Mouse (Mus musculus) kidney, adult 2 months (tissue): Measurements from ENCODE around the gene Cacna1a. TPM values are rescaled to one million over a fixed set of nuclear protein-coding genes. Genes with fewer than 3 reads are reported as not detected.

ENCODE experiments used
- DNase-seq: peaks from one replicate; pipeline ENCODE4 v3.0.0; 2021
- H3K27ac ChIP-seq: fragments of 200-500 bp; 2 replicates; pipeline ENCODE4 v1.5.1; 2012; ENCODE audit warnings: low read depth, low read length, control low read depth, inconsistent platforms; ENCODE audit not compliant: insufficient read depth
- H3K27me3 ChIP-seq: fragments of 200-500 bp; replicated peaks from 2 replicates; pipeline ENCODE4 v1.6.1; 2012; ENCODE audit warnings: mild to moderate bottlenecking, moderate library complexity, low read length, inconsistent platforms; ENCODE audit not compliant: control insufficient read depth, insufficient read depth
- H3K36me3 ChIP-seq: fragments of 200-500 bp; 2 replicates; pipeline ENCODE4 v1.6.1; 2012; ENCODE audit warnings: mild to moderate bottlenecking, moderate library complexity, low read length, inconsistent platforms; ENCODE audit not compliant: control insufficient read depth, insufficient read depth
- H3K4me1 ChIP-seq: fragments of 200-500 bp; 2 replicates; pipeline ENCODE4 v1.6.1; 2011; ENCODE audit warnings: low read length; ENCODE audit not compliant: control insufficient read depth, insufficient read depth
- H3K4me3 ChIP-seq: fragments of 200-500 bp; 2 replicates; pipeline ENCODE4 v1.5.1; 2011; ENCODE audit warnings: mild to moderate bottlenecking, low read depth, low read length, control low read depth; ENCODE audit not compliant: insufficient read depth
- CTCF ChIP-seq: fragments of 200-500 bp; conservative IDR thresholded peaks from 2 replicates; pipeline ENCODE4 v1.5.1; 2011; ENCODE audit warnings: low read depth, mild to moderate bottlenecking, control low read depth, low read length, moderate library complexity, mixed read lengths; ENCODE audit not compliant: insufficient read depth, insufficient read length
- POLR2A ChIP-seq: fragments of 200-500 bp; IDR thresholded peaks from one replicate; pipeline ENCODE4 v1.6.1; 2011; ENCODE audit warnings: low read depth, low read length, control low read depth
- WGBS: fragments of 180-500 bp; shearing (Covaris S2); methylation state at CpG from one replicate; pipeline ENCODE4 v1.1.7; 2018; 5-methylcytosine and 5-hydroxymethylcytosine counted together
- polyA plus RNA-seq: library from polyadenylated mRNA; depleted of rRNA; stranded (reverse); fragments of >200 nt; gene quantifications from 2 replicates; pipeline ENCODE4 v1.2.3, GENCODE M21; 2012; rRNA removed

Cacna1a gene
- 6.8 and 12.2 TPM in 2 replicates for polyA plus RNA-seq

GRCm38 (mm10) chr8:84388275-84388674 lies at the start of gene Cacna1a:
Gene Cacna1a, plus strand, starts transcription at chr8:84388440.
- 32% methylated on average over 3 of the region's 3 CpGs for WGBS
- peak; percentile 44 for DNase-seq

GRCm38 (mm10) chr8:84338493-84338892 lies 49.7 kb upstream of the Cacna1a start:
- H3K4me3 ChIP-seq: no peak overlapping the region
- 5% methylated on average over 17 of the region's 17 CpGs for WGBS

More at GRCm38 (mm10) chr8:84388275-84388674, at the start of gene Cacna1a:
- no peak for TF ChIP-seq CTCF
- no peak for TF ChIP-seq POLR2A
- H3K27ac ChIP-seq: peak within 1 kb of the TSS; percentile 39; the same call in 1 of the 2 replicates
- no peaks in the 10 kb centered on the region for H3K27me3 ChIP-seq
- H3K4me1 ChIP-seq: peaks cover 7% of the 10 kb centered on the region
- no peaks in the 10 kb centered on the region for H3K36me3 ChIP-seq
- H3K4me3 ChIP-seq: no peak within 1 kb of the TSS

GRCm38 (mm10) chr8:84339320-84339719 lies 48.9 kb upstream of the Cacna1a start:
- no peak overlapping the region for H3K27ac ChIP-seq
- H3K4me1 ChIP-seq: no peaks in the 10 kb centered on the region; the same call in 1 of the 2 replicates
- peak; percentile 36 for DNase-seq
- no peaks in the 10 kb centered on the region for H3K36me3 ChIP-seq
- no peak for TF ChIP-seq CTCF
- no peak for TF ChIP-seq POLR2A
- H3K27me3 ChIP-seq: no peaks in the 10 kb centered on the region
- WGBS: 21% methylated on average over 7 of the region's 7 CpGs
- no peak overlapping the region for H3K4me3 ChIP-seq

More at GRCm38 (mm10) chr8:84338493-84338892, 49.7 kb upstream of the Cacna1a start:
- peak; percentile 11 for DNase-seq
- TF ChIP-seq POLR2A: no peak
- no peaks in the 10 kb centered on the region for H3K27me3 ChIP-seq
- H3K36me3 ChIP-seq: no peaks in the 10 kb centered on the region
- no peak overlapping the region for H3K27ac ChIP-seq
- H3K4me1 ChIP-seq: peaks cover 3% of the 10 kb centered on the region; the same call in 1 of the 2 replicates

GRCm38 (mm10) chr8:84339867-84340266 lies 48.4 kb upstream of the Cacna1a start:
- Histone ChIP-seq H3K27ac (no peak overlapping the region), H3K4me1 (no peaks in the 10 kb centered on the region; the same call in 1 of the 2 replicates), H3K4me3 (no peak overlapping the region), H3K27me3 (no peaks in the 10 kb centered on the region), H3K36me3 (no peaks in the 10 kb centered on the region)
- WGBS: 66% methylated on average over 4 of the region's 4 CpGs
- TF ChIP-seq CTCF: no peak
- TF ChIP-seq POLR2A: no peak
- DNase-seq: no peak

GRCm38 (mm10) chr8:84340671-84341070 lies 47.6 kb upstream of the Cacna1a start:
- Histone ChIP-seq H3K27me3 (no peaks in the 10 kb centered on the region), H3K4me3 (no peak overlapping the region), H3K27ac (no peak overlapping the region), H3K4me1 (no peaks in the 10 kb centered on the region; the same call in 1 of the 2 replicates), H3K36me3 (no peaks in the 10 kb centered on the region)
- WGBS: 8% methylated on average over 2 of the region's 2 CpGs
- TF ChIP-seq CTCF (no peak), POLR2A (no peak)
- peak; percentile 55 for DNase-seq

- Histone ChIP-seq H3K27ac (no peak overlapping the region), H3K4me3 (no peak overlapping the region), H3K27me3 (no peaks in the 10 kb centered on the region), H3K36me3 (no peaks in the 10 kb centered on the region), H3K4me1 (no peaks in the 10 kb centered on the region; the same call in 1 of the 2 replicates)
- 80% methylated on average over 7 of the region's 7 CpGs for WGBS
- TF ChIP-seq CTCF (no peak), POLR2A (no peak)
- DNase-seq: no peak
These were observed 42.7 kb upstream of the Cacna1a start for GRCm38 (mm10) chr8:84345493-84345892.

GRCm38 (mm10) chr8:84346421-84346820 lies 41.8 kb upstream of the Cacna1a start:
- Histone ChIP-seq H3K27ac (no peak overlapping the region), H3K27me3 (no peaks in the 10 kb centered on the region), H3K36me3 (no peaks in the 10 kb centered on the region), H3K4me3 (no peak overlapping the region), H3K4me1 (no peaks in the 10 kb centered on the region)
- WGBS: 29% methylated on average over 4 of the region's 4 CpGs
- TF ChIP-seq POLR2A (no peak), CTCF (no peak)
- peak; percentile 53 for DNase-seq

GRCm38 (mm10) chr8:84349526-84349925 lies 38.7 kb upstream of the Cacna1a start:
- H3K27me3 ChIP-seq: no peaks in the 10 kb centered on the region
- H3K4me1 ChIP-seq: no peaks in the 10 kb centered on the region
- H3K36me3 ChIP-seq: no peaks in the 10 kb centered on the region
- whole genome bisulfite sequencing: 62% methylated on average over 1 of the region's 1 CpGs
- DNase-seq: no peak
- no peak for TF ChIP-seq CTCF
- TF ChIP-seq POLR2A: no peak
- H3K4me3 ChIP-seq: no peak overlapping the region
- H3K27ac ChIP-seq: no peak overlapping the region
